Mouse (Mus musculus): ENCODE measurements around the gene Ugdh.
"Not testable (repeated sequence)": the region's sequence is repeated elsewhere in the genome, so short reads cannot be mapped to it uniquely, and the experiment has no call there.

Ugdh gene

GRCm38 (mm10) chr5:65435806-65436561, at the start of gene Ugdh:
TSS of gene Ugdh (minus strand) at chr5:65435949.
- in situ Hi-C loops (cut with MboI; ENCODE audit: low sequenced_read_pairs), result no loop called here

DNA sequence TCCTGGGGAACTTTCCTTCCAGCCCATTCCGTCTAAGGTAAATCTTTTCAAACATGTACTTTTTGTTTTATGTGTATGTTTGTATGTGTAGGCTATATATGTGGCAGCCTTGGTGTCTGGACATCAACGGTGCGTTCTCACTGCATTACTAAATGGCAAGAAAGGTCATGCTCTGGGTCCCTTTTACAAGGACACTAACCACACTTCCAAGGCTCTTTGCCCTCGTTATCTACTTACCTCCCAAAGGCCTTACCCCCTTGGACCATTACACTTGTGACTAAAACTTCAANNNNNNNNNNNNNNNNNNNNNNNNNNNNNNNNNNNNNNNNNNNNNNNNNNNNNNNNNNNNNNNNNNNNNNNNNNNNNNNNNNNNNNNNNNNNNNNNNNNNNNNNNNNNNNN, 47.2 kb upstream of the Ugdh start:
- in situ Hi-C loops (cut with MboI; ENCODE audit: low sequenced_read_pairs), result no loop called here

DNA sequence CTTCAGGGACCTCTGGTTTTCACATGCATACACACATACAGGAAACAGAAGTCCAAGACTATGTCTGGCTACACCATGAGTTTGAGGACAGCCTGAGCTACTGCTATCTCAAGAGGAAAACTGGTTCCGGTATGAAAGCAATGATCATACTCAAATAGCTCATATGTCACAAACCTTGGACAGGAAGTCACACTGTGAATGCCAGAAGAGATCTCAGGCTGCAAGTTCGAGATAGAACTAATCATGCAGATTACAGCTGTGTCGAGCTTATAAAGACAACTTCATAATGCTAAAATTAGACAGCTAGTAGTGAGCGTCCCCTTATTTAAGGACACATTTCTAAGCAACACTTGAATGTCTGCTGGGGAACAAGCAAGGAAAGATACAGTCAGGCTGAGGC, 44.8 kb upstream of the Ugdh start:
- in situ Hi-C loops (cut with MboI; ENCODE audit: low sequenced_read_pairs), result no loop called here

DNA sequence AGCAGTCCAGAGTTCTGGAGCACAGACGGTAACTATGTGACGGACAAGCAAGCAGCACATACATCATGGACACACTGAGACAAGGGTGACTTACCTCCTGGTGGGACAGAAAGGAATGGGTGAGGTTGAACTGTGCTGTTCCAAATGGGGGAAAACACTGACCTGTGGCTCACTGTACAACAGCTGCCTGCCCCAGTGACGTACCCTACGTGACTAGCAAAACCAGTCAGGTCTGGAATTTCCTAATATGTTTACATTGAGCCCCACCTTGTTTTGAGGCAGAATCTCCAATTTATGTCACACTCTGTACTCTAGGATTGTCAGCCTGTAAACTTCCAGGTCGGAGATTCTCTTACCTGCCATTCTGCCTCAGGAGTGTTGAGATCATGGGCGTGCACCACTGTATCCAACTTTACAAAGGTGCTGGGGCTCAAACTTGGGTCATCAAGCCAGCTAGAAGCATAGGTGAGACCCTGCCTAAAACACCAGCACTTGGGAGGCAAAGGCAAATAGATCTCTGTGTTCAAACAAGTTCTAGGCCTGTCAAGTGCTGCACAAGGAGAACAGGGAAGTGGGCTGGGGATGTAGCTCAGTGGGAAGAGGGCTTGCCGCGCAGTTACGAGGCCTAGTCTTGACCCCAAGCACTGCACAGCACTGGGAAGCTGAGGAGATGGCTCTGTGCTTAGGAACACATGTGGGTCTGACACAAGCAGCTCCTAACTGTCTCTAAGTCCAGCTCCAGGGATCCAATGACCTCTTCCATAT, 44.1 kb upstream of the Ugdh start:
- in situ Hi-C loops (cut with MboI; ENCODE audit: low sequenced_read_pairs), result no loop called here

DNA sequence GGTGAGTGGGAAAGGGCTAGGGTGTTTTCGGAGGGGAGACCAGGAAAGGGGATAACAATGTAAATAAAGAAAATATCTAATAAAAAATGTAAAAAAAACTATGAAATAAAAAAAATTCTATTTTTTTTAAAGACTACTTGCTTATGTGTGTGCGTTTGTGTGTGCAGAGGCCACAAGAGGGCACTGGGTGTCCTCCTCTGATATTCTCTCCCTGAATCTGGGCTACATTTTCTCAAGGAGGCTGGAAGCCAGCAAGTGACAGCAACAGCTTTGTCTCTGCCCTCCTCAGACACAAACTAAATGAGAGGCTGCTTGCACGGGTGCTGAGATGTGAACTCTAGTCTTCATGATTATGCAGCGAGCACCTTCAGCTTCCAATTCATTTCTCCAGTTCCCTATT, 42.5 kb upstream of the Ugdh start:
- in situ Hi-C loops (cut with MboI; ENCODE audit: low sequenced_read_pairs), result no loop called here

GRCm38 (mm10) chr5:65476739-65477138, 41.0 kb upstream of the Ugdh start:
- in situ Hi-C loops (cut with MboI; ENCODE audit: low sequenced_read_pairs), result not testable (repeated sequence)

- in situ Hi-C loops (cut with MboI; ENCODE audit: low sequenced_read_pairs), result no loop called here
Observed at GRCm38 (mm10) chr5:65475806-65476205, 40.1 kb upstream of the Ugdh start.

- in situ Hi-C loops (cut with MboI; ENCODE audit: low sequenced_read_pairs), result no loop called here
Observed at GRCm38 (mm10) chr5:65469766-65470165, 34.0 kb upstream of the Ugdh start.

DNA sequence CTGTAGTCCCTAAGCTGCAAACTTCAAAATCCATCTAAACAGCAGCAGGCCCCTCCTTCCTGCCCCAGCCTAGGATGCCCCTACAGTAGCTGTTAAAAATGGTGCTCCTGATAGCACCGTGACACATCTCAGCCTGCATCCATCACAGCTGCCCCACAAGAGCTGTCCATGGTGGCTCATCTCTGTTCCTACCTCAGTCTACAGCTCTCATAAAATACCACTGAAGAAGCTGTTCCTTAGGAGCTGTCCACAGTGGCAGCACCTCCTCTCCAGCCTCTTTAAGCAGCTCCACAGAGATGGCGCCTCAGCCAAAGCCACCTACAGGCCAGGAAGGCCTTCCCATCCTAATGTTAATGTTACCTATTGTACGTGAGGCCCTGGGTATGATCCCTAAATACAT, 31.2 kb upstream of the Ugdh start:
- in situ Hi-C loops (cut with MboI; ENCODE audit: low sequenced_read_pairs), result no loop called here

DNA sequence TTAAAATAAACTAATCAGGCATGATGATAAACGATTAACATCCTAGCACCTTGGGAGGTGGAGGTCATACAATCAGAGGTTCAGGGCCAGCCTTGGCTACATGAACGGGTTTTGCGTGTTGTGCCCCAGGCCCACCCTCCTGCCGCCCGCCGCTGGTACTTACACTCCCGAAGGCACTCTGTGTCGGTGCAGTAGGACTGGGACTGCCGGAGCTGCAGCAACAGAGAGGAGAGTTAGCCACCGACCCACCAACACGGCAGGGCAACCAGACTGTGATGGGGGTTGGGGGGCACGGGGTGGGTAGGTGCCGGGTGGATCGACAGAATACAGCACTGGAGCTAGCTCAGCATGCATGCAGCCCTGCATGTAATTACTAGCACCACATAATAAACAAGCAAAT, 24.6 kb upstream of the Ugdh start:
- in situ Hi-C loops (cut with MboI; ENCODE audit: low sequenced_read_pairs), result no loop called here

- in situ Hi-C loops (cut with MboI; ENCODE audit: low sequenced_read_pairs), result no loop called here
Observed at GRCm38 (mm10) chr5:65459454-65459853, 23.7 kb upstream of the Ugdh start.

DNA sequence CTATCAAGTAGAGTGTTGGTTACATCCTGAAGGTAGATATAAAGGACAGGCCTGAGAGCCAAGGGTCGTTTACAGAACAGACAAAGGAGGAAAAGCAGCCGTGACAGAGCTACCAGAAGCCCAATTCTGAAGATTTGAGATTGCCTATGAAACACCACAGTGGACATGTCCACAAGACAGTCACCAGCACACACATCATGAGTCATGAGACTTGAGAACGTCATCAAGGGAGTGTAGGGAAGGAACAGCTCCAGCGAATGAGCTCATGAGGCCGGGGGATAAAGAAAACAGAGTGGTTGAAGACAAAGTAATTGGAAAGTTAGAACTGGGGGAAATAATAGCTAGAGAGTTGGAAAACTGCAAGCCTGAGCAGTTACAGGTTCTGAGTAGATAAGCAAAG, 22.1 kb upstream of the Ugdh start:
- in situ Hi-C loops (cut with MboI; ENCODE audit: low sequenced_read_pairs), result no loop called here

DNA sequence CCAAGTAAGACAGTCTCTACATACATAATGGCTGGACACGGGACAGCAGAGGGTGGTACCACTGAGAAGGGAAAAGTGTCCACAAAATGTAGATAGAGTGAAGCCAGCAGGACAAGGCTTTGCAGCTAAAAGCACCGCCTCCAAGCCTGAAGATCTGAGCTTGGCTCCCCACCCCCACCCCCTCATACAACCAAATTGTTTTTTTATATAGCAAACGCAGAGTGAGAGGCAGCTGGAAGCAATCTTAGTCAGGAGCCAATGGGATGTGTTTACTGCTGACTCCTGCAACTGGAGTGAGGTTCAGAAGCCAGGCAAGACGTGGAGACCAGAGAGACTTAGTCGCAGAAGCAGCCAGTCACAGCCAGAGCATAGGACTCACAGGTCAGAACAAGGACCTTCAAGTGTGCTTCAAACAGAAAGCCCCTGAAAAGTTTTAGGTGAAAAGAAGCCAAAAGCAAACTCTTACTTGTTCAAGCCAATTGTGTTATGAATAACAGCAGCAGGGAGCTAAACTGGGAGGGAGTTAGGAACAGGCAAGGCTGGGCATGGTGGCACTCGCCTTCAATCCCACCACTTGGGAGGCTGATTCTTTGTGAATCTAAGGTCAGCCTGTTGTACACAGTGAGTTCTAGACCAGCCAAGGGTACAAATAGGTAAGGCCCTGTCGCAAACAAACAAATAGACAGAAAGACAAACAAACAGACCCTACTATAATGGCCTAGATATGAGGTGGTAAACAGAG, 21.5 kb upstream of the Ugdh start:
- in situ Hi-C loops (cut with MboI; ENCODE audit: low sequenced_read_pairs), result no loop called here

DNA sequence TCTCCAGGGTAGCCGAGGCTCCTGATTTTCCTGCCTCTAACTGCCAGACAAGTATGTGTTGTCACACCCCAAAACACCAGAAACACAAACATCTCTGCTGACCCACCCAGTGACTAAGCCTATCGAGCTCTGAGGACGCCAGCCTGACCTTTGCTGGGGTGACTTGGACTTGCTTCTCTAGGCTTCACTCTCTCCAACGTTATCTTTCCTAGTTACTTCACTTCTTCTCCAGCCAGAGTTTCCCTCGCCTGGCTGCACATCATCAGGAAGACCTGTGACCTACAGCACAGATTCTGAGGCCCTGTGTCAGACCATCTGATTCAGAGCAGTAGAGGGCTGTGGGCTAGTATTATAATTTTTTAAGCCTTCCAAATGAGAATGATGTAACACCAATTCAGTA, 19.0 kb upstream of the Ugdh start:
- in situ Hi-C loops (cut with MboI; ENCODE audit: low sequenced_read_pairs), result no loop called here

DNA sequence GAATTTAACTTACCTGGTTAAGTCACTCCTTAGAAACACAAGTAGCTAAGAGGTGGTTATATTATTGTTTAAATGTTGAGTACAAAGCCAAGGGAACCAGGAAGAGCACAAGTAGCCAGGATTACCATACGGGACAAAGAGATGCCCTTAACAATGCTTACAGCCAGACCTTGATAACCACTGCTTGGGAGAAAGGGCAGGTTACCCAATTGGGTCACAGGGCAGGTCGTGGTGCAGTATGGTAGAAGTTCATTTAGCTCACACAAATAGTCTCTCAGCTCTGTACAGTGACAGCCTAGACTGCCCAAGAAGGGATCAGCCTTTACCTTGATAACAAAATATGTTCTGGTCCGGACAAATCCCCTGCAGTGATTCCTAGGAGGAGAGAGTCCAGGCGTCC, 13.2 kb upstream of the Ugdh start:
- in situ Hi-C loops (cut with MboI; ENCODE audit: low sequenced_read_pairs), result no loop called here

DNA sequence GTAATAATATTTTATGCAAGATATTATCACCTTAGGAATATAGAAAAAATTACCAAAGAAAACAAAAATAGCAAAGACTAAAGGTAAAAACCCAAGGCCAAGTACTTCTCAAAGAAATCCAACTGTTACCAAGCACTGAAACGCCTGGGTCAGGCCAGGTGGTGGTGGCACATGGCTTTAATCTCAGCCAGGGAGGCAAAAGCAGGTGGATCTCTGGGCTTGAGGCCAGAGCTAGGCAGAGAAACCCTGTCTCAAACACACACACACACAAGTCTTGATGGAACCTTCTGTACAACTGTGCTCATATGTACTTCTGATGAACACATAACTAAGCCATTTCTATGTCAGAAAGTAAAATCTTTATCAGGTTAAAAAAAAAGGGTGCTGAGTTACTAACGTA, 12.1 kb upstream of the Ugdh start:
- in situ Hi-C loops (cut with MboI; ENCODE audit: low sequenced_read_pairs), result no loop called here

- in situ Hi-C loops (cut with MboI; ENCODE audit: low sequenced_read_pairs), result no loop called here
Observed at GRCm38 (mm10) chr5:65446756-65447155, 11.0 kb upstream of the Ugdh start.

- in situ Hi-C loops (cut with MboI; ENCODE audit: low sequenced_read_pairs), result no loop called here
Observed at GRCm38 (mm10) chr5:65444981-65445380, 9.2 kb upstream of the Ugdh start.

DNA sequence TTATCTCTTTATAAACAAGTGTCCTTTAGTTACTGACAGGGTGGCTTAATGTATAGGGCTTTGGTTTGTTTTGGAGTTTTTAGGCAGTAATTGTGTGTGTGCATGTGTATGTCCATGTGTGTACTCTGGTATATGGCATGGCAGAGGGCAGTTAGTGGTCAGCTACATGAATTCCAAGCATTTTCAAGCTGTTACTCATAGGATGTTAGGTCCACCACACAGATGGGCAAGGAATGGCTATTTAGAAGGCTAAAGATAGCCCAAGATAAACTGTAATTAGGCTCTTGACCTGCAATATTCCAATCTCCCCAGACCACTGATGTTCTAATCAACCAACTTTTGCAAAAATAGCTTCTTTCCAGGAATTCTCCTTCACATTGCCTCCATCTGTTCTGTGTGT, 2.3 kb upstream of the Ugdh start:
- in situ Hi-C loops (cut with MboI; ENCODE audit: low sequenced_read_pairs), result no loop called here

DNA sequence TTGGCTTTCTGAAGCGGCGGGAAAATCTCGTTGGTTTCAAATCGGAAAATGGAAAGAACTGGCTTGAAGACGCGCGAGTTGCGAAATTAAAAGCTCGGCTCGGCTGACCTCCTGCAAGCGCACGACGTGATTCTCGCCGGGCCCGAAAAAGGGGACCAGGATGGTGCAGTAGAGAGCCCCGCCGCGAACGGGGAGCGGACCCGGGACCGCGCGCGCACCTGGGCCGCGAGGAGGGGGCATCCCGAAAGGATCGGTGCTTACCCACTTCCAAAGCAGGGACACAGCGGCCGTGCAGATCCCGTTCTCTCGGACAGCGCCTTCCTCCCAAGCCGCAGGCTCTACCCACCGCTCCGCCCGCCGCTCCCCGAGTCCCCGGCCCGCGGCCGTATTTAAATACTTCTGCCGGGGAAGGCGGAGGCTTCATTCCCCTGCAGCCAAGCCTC, 365 bp downstream of the Ugdh start:
- in situ Hi-C loops (cut with MboI; ENCODE audit: low sequenced_read_pairs), result no loop called here

DNA sequence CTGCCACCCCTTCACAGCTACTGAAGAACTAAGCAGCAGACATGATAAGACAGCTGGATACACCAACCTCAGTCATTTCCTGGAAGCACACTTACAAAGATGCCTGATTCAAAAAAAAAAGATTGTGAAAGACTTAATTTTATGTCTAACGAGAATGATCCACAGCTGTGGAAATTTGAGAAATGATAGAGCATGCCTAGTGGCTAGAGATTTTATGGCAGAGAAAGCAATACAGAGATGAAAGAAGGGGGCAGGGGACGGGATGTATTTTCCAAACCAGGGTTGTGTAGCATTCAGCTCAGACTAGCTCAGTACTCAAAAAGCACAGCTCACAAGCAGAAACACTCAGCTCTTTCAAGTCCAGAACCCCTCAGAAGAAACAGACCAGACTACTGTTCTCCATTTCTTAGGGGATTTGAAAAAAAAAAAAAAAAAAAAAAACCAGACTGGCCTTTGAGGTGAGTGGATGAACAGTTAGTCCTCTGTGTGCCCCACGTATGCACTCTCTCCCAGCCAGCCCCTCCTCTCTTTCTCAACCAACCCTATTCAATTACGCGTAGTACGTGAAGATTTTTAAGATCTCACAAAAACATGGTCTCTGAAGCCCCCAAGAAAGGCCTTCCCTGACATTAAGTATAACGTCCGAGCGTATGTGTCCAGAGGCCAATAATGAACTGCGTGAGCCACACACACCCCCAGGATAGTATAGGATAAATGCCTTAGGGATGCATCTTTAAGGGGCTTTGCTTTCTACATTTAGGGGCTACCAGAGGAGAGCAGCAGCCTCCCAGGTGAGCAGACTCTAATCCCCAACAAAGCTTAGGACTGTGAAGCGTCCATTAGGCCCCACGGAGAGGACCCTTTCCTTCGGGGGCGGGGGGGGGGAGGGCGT, 1.0 kb downstream of the Ugdh start:
- in situ Hi-C loops (cut with MboI; ENCODE audit: low sequenced_read_pairs), result no loop called here

All from CH12F3 (cell line).